Mouse (Mus musculus): Measurements from ENCODE around the gene Krtap22-2.
"Not testable (repeated sequence)": the region's sequence is repeated elsewhere in the genome, so short reads cannot be mapped to it uniquely, and the experiment has no call there.

The Krtap22-2 gene

DNA sequence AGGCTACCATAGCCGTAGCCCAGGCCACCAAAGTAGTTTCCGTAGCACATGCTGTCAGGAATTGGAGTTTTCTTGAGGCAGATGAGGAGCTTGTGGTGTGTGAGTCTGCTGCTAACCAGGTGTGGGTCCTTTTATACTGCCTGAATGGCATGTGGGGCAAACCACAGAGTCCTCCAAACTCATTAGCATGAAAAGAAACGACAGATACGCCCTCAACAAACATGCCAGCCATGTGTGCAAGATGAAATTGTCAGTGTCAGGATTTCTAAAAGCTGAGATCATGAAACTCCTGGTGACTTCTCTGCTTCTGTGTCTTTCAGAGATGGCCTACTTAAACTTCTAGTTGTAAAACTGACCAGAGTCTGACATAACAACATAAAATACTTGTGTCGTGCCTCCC lies at the start of gene Krtap22-2:
Krtap22-2 (minus strand) TSS at position 101 of the 400 bp plus-strand sequence.
- DNase-seq (ENCODE audit: low spot score in 2 of 2) = no peak

DNA sequence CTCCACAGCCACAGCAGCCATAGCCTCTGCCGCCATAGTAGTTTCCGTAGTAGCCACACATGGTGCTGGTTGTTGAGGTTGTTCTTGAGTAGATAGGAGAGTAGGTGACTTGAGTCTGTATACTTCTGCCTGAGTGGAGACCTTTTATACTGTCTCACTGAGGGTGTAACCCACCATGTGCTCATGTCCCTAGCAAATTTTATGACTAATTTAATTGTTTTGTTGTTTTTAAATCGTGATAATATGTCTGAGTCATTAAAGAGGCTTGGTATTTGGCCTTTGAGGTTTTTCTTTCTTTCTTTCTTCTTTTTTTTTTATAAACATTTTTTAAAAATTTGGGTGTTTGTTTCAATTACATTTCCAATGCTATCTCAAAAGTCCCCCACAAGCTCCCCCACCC lies 37.2 kb upstream of the Krtap22-2 start, which contains the start of gene Krtap6-5:
Krtap6-5 (minus strand) TSS at position 101 of the 400 bp plus-strand sequence.
- DNase-seq (ENCODE audit: low spot score in 2 of 2) = no peak

DNA sequence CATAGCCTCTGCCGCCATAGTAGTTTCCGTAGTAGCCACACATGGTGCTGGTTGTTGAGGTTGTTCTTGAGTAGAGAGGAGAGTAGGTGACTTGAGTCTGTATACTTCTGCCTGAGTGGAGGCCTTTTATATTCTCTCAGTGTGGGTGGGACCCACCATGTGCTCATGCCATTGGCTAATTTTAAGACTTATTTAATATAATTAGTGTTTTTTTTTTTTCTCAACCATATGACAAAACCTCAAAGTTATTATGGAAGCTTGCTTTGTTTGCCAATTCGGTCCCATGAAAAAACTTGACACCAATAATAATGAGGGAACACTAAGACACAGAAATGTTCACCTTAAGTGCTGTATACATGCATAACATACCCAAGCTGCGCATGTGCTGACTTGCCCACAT lies 30.8 kb upstream of the Krtap22-2 start, which contains the start of gene Gm10228:
Gm10228 (minus strand) TSS at position 101 of the 400 bp plus-strand sequence.
- DNase-seq (ENCODE audit: low spot score in 2 of 2) = not testable (repeated sequence)

DNA sequence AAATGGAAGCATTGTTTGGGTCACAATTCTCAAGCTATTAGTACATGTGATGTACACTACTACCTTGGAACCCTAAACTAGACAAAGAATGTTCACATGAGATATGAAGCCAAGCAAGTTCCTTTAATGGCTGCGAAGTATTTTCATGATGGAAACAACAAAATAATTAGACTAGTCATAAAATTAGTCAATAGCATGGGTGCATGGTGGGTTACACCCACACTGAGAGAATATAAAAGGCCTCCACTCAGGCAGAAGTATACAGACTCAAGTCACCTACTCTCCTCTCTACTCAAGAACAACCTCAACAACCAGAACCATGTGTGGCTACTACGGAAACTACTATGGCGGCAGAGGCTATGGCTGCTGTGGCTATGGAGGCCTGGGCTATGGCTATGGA lies 20.8 kb upstream of the Krtap22-2 start, which contains the start of gene Krtap6-1:
Krtap6-1 (plus strand) TSS at position 301 of the 400 bp plus-strand sequence.
- DNase-seq (ENCODE audit: low spot score in 2 of 2) = not testable (repeated sequence)

DNA sequence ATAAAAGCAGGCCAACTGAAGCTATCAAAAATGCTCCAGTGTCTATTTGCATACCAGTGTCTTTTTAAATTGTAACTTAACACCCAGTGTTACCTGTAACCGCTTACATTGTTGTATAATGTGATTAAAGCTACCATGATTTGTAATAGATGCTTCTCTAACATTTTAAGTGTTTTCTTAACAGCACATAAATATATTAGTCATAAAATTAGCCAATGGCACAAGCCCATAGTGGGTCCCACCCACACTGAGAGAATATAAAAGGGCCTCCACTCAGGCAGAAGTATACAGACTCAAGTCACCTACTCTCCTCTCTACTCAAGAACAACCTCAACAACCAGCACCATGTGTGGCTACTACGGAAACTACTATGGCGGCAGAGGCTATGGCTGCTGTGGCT lies 4.4 kb upstream of the Krtap22-2 start, which contains the start of gene Gm10229:
Gm10229 (plus strand) TSS at position 301 of the 400 bp plus-strand sequence.
- DNase-seq (ENCODE audit: low spot score in 2 of 2) = not testable (repeated sequence)

DNA sequence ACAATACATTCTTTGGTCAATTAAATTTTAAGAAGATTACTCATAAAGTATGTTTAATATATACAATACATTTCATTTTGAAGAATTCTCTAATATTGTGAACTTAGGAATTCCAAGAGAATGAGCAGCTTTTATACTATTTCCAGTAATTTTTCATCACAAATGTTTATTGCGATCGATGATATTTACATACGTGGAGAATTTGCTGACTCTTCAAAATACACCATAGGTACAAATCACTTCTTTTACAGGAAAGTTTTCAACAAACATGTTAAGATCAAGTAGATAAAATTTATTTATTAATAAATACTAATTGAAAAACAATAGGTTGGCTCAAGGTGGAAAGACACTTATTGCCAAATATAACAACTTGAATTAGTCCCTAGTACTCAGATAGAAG lies 3.4 kb upstream of the Krtap22-2 start:
- DNase-seq (ENCODE audit: low spot score in 2 of 2) = no peak

DNA sequence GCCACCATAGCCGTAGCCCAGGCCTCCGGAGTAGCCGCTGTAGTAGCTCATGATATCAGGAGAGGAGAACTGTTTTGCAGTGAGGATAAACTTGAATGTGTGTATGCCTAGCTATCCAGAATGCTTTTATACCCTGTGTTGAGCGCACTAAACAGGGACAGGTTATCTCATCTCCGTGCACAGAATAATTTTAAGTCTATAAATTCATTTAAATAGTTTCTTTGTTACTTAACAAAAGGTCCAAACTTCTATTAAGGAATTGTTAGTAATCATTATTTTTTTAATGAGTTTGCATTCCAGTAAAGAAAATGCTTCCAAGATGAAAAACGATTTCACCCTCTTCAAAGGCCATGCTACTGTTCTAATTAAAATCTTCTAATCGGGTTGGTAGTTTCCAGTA lies 47.8 kb downstream of the Krtap22-2 start, which contains the start of gene Krtap16-3:
Krtap16-3 (minus strand) TSS at position 101 of the 400 bp plus-strand sequence.
- DNase-seq (ENCODE audit: low spot score in 2 of 2) = no peak
